Mouse (Mus musculus) cerebellum, adult 2 months (tissue): ENCODE data around the gene Plekhg1. TPM values are rescaled to one million over a fixed set of nuclear protein-coding genes. Genes with fewer than 3 reads are reported as not detected.

Source experiments
- DNase-seq, 2 experiments: peaks; one replicate each; pipeline ENCODE4 v3.0.0; 2021
- H3K27ac ChIP-seq: fragments of 200-500 bp; 2 replicates; pipeline ENCODE4 v1.5.1; 2012; ENCODE audit warnings: low read length, control low read depth, inconsistent platforms; ENCODE audit not compliant: insufficient read depth
- H3K27me3 ChIP-seq: fragments of 200-500 bp; 2 replicates; pipeline ENCODE4 v1.6.1; 2012; ENCODE audit warnings: inconsistent platforms, mild to moderate bottlenecking, low read length, moderate library complexity; ENCODE audit not compliant: control insufficient read depth, insufficient read depth
- H3K4me1 ChIP-seq: fragments of 200-500 bp; 2 replicates; pipeline ENCODE4 v1.6.1; 2011; ENCODE audit warnings: low read length; ENCODE audit not compliant: control insufficient read depth, insufficient read depth
- H3K4me3 ChIP-seq: fragments of 200-500 bp; replicated peaks from 2 replicates; pipeline ENCODE3; 2011; ENCODE audit warnings: mild to moderate bottlenecking, low read depth, low read length, control low read depth; ENCODE audit not compliant: insufficient read depth
- CTCF ChIP-seq: fragments of 200-500 bp; IDR thresholded peaks from 2 replicates; pipeline ENCODE4 v1.5.1; 2011; ENCODE audit warnings: low read depth, mild to moderate bottlenecking, control low read depth, low read length, moderate library complexity, borderline replicate concordance; ENCODE audit not compliant: insufficient read depth
- POLR2A ChIP-seq: fragments of 200-500 bp; IDR thresholded peaks from 2 replicates; pipeline ENCODE4 v1.6.1; 2011; ENCODE audit warnings: low read length, control low read depth, borderline replicate concordance; ENCODE audit not compliant: insufficient read depth
- WGBS: fragments of 180-500 bp; shearing (Covaris S2); methylation state at CpG from one replicate; pipeline ENCODE4 v1.1.7; 2018; 5-methylcytosine and 5-hydroxymethylcytosine counted together
- polyA plus RNA-seq: library from polyadenylated mRNA; depleted of rRNA; stranded (reverse); fragments of >200 nt; gene quantifications from 2 replicates; pipeline ENCODE4 v1.2.3, GENCODE M21; 2012

The Plekhg1 gene
- polyA plus RNA-seq, 1 experiment, result 9.5 TPM

DNA sequence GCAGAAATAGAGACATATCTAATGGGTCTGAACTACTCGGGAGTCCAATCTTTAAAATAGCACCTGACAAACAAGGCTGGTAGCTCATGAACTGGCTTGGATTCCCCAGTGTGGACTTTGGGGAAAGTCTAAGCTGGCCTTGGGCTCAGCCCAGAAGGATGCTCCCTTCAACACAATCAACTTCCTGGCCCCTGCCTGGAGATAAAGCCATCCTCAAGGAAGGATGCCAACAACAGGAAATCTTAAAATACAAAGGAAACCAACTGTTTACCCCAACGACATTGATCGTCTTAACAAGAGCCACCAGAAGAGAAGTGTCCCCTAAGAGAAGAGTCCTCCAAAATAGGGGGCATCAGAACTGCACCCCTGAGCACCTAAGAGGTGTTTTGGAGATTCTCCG is 38.3 kb upstream of the Plekhg1 start:
- no peak for DNase-seq
- 79% methylated on average over 4 of the region's 4 CpGs for WGBS
- TF ChIP-seq POLR2A (no peak), CTCF (no peak)
- H3K27ac ChIP-seq, result no peak overlapping the region
- no peaks in the 10 kb centered on the region for H3K27me3 ChIP-seq
- H3K4me1 ChIP-seq, result no peaks in the 10 kb centered on the region
- no peak overlapping the region for H3K4me3 ChIP-seq

- WGBS, result 87% methylated on average over 2 of the region's 2 CpGs
- no peaks in the 10 kb centered on the region for H3K4me1 ChIP-seq
- H3K27me3 ChIP-seq, result no peaks in the 10 kb centered on the region
- DNase-seq, result no peak
- no peak overlapping the region for H3K4me3 ChIP-seq
- no peak overlapping the region for H3K27ac ChIP-seq
- TF ChIP-seq CTCF (no peak), POLR2A (no peak)
Observed at GRCm38 (mm10) chr10:3702585-3702984, 37.6 kb upstream of the Plekhg1 start.

- DNase-seq, result peak in 1 of 2 experiments; percentile 40
- WGBS, result 18% methylated on average over 4 of the region's 4 CpGs
Observed at GRCm38 (mm10) chr10:3706231-3706630, 33.9 kb upstream of the Plekhg1 start.

GRCm38 (mm10) chr10:3710081-3710480 is 30.1 kb upstream of the Plekhg1 start:
- no peaks in the 10 kb centered on the region for H3K27me3 ChIP-seq
- WGBS, result 87% methylated on average over 3 of the region's 3 CpGs
- no peak overlapping the region for H3K4me3 ChIP-seq

More at GRCm38 (mm10) chr10:3706231-3706630, 33.9 kb upstream of the Plekhg1 start:
- H3K27ac ChIP-seq, result no peak overlapping the region
- TF ChIP-seq POLR2A, result no peak
- no peak for TF ChIP-seq CTCF
- H3K27me3 ChIP-seq, result no peaks in the 10 kb centered on the region
- no peaks in the 10 kb centered on the region for H3K4me1 ChIP-seq
- no peak overlapping the region for H3K4me3 ChIP-seq

DNA sequence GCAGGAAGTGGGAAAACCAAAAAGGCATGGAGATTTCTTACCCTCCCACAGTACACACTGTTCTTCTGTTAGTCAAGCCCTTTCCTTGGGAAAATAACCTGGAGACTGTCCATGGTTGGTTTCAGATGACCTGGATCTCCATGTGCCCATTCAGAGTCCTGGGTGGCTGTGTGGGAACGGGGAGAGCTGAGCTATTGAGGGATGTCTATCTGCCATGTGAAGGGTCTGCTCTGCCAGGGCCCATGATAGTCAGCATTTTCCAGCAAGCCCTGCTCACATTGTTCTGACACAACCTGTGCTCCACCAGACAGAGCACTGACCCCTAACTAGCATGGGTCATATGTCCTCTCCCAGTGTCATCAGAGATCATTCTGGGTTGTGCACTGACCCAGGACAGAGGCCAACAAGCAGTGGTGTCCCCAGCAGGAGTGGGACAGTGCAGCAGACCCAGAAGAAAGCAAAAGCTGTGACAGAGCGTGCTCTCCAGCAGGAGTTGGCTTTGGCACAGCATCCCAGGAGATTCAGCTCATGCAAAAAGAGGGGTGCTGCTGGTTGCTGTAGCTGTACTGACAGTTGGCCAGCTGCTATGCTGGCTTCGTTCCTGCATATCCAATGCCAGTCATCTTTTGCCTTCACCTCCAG is 24.7 kb upstream of the Plekhg1 start:
- peak; percentile 33 to 57 for DNase-seq
- H3K4me3 ChIP-seq, result no peak overlapping the region
- H3K27me3 ChIP-seq, result no peaks in the 10 kb centered on the region
- WGBS, result 33% methylated on average over 3 of the region's 3 CpGs
- H3K27ac ChIP-seq, result no peak overlapping the region
- TF ChIP-seq POLR2A (no peak), CTCF (no peak)
- peaks cover 11% of the 10 kb centered on the region for H3K4me1 ChIP-seq

More at GRCm38 (mm10) chr10:3710081-3710480, 30.1 kb upstream of the Plekhg1 start:
- TF ChIP-seq POLR2A (no peak), CTCF (no peak)
- Histone ChIP-seq H3K27ac (no peak overlapping the region), H3K4me1 (no peaks in the 10 kb centered on the region)
- no peak for DNase-seq

- no peak for TF ChIP-seq CTCF
- TF ChIP-seq POLR2A, result no peak
- Histone ChIP-seq H3K27me3 (no peaks in the 10 kb centered on the region), H3K4me1 (peaks cover 11% of the 10 kb centered on the region), H3K27ac (no peak overlapping the region), H3K4me3 (peak overlapping the region; percentile 39)
- DNase-seq, result peak; percentile 44 to 52
- 21% methylated on average over 16 of the region's 16 CpGs for WGBS
Observed at GRCm38 (mm10) chr10:3718021-3718865, 21.9 kb upstream of the Plekhg1 start.

DNA sequence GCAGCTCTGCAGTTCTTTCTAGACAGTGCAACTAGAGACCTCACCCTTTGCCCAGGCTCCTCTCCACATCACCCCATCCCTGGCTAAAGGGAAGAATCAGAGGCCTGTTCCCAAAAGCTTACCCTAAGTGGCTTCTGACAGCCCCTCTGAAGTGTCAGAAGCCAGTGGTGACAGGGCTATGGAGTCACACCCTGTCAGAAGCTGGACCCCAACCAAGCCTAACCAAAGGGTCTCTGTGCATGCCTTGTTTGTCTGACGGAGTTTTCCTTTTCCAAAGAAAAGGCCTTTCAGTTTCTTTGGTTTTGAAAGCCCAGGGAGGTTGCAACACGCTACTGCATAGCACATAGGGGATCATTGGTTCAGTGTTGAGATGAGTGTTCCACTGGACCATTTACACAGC is 19.9 kb upstream of the Plekhg1 start:
- TF ChIP-seq CTCF (no peak), POLR2A (no peak)
- H3K4me1 ChIP-seq, result peaks cover 10% of the 10 kb centered on the region
- WGBS, result 85% methylated on average over 2 of the region's 2 CpGs
- no peak overlapping the region for H3K4me3 ChIP-seq
- DNase-seq, result no peak
- H3K27ac ChIP-seq, result no peak overlapping the region
- H3K27me3 ChIP-seq, result no peaks in the 10 kb centered on the region
